Mouse (Mus musculus) adrenal gland, postnatal 14 days (tissue): ENCODE measurements at regions not wholly inside any gene's neighbourhood (a gene's known extent, or its start where the extent isn't known, plus 50 kb on each side); places are given as distances from the start of the nearest gene placed in this dataset.
A peak's percentile ranks its signal among the peaks of the same experiment; 100 is the strongest.

ENCODE experiments used
- DNase-seq: peaks from one replicate; pipeline ENCODE4 v3.0.0; 2021; ENCODE audit warnings: mixed read lengths

DNA sequence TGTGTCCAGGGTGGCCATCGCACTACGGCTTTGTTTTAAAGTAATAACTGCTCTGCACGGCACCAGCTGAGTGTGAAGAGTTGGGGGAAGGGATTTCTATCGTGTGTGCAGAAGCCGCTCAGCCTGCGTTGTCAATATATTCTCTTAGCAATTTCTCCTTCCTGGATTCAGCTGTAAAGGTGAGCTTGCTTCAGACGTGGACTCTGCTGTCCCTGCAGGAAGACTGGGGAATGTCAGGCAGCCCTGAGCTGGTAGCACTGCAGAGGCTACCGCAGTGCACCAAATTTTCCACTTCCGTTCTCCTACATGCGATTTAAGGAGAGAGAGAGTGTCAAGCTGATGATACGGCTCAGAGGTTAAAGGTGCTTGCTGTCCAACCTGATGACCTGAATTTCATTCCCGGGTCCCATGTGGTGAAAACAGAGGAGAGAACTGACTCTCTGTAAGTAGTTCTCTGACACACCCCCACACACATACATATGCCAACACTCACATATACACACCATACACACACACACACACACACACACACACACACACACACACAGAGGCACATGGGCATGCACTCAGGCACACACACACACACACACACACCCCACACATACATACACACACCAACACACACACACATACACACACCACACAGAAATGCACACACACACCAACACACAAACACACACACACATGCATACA, 59.9 kb upstream of the Prelid3b start:
- peak; percentile 47 for DNase-seq

DNA sequence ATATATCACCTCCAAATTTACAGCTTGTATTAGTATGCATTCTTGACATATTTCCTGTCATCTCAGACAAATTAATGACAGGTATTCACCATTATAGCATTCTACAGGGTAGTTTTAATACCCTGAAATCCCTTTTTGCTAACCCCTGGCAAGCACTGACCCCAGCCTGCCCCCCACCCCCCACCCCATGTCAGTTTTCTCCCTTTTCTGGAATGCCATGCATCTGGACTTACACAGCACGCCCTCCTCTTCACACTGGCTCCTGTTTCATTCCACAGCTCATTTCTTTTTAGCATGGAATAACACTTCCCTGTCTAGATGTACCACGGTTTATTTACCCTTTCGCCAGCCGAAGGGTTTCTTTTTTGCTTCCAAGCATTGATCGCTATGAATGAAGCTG, 67.8 kb upstream of the Prelid3b start:
- DNase-seq = no peak

DNA sequence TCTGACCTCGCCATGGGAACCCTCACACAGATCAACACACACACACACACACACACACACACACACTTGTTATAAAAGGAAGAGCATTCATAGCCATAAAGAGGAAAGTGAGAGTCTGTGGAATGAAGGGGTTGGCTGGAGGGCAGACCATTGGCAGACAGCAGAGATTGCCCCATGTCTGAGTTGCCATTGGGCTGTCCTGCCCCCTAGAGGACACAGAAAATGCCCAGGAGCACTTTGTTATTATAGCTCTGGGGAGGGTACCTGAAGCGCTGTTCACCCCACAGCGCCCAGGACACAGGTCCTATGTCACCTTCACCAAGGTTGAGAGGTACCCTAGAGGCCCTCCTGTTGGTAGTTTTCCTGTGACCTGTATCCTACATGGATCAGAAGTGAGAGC, 74.3 kb upstream of the Prelid3b start:
- DNase-seq = peak; percentile 62

DNA sequence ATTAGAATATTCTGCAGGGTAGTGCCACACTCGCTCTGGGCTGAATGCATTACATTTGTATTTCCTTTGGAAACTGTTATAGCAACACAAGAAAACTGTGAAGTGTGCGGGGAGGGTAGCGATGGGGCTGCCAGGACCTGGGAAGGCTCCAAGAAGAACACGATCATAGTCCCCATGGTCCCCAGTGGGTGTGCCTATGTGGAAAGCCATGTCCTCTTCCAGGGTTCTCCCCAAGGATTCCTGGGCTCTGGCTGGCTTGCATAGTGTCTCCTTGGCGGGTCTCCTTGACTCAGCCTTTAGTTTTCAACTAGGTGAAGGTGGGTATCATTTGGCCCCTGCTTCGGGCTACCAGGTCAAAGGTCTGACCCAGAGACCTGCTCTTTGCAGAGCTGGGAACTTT, 74.8 kb upstream of the Prelid3b start:
- DNase-seq = peak; percentile 70

DNA sequence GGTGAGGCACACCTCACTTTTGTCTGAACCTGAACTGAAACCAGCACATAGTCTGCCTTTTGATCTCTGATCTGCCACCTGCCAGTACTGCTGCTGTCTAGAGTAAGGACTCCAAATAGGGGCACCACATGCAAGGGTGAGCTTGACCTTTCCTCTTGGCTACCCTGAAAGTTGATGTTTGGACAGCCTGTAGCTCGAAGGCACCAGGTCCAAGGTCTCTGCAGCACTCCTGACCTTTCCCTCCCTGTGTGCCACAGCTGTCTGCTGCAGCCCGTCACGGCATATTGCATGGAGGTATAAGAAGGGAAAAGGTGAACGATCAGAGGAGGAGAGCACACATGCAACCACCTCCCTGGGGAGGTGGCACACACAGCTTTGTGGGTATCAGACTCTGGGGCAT, 75.9 kb upstream of the Prelid3b start:
- DNase-seq = peak; percentile 47

DNA sequence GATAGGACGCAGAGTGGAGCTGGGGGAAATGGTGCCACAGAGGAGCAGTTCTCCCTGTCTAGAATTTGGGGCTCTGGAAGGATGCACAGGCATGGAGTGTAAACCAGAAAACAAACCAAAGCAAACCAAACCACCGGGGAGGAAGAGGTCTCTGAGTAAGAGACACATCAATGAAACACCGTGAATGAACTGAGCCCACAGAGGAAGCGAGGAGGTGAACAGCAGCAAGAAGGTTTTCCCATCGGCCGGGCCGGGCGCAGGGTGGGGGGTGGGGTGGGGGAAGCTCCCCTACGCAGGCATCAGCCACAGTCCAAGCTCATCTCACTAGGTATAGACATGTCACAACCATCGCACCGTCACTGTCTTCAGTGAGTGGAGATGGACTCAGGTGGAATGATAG, 82.9 kb upstream of the Prelid3b start:
- DNase-seq = no peak

DNA sequence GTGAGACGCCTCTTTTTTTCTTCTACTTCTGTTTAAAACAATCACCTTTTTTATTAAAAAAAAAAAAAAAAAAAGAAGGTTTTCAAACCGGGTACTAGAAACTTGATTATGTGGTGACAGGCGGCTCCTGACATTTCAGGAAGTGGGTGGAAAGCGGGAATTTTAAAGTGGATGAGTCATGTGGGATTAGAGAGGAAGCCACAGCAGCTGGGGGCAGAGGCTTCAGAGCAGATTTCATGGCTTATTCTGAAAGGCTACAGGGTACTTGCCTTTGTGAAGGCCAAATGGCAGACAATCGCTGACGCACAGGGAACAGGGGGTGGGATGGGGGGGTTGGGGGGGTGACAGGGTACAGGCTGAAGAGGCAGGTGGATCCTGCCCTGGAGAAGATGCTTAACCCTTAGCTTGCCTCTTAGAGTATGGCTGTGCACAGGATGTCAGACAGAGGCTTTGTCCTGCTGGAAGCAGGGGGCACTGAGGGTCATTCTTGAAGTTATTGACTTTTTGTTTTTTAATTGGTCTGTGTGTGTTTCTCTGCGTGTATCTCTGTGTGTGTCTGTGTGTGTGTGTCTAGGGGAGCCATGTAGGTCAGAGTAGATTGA, 81.4 kb upstream of the Zfp831 start:
- DNase-seq = peak; percentile 53

DNA sequence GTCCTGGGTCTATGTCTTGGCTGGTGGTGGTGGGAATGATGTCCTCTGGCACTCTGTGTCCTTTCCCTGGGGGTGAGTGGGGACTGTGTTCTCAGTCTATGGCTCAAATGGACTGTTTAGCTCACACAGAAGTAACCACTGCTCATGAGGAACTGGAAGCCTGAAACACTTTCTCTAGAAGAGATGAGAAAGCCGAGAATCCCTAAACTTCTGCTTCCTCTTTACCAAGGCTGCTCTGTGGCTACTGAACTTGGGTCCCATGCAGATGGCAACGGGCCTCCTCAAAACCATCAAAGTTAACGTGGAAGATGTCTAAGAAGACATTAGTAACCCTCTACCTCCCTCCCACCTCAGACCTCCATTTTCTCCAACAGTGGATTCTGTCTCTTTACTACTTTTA, 79.4 kb upstream of the Zfp831 start:
- no peak for DNase-seq

DNA sequence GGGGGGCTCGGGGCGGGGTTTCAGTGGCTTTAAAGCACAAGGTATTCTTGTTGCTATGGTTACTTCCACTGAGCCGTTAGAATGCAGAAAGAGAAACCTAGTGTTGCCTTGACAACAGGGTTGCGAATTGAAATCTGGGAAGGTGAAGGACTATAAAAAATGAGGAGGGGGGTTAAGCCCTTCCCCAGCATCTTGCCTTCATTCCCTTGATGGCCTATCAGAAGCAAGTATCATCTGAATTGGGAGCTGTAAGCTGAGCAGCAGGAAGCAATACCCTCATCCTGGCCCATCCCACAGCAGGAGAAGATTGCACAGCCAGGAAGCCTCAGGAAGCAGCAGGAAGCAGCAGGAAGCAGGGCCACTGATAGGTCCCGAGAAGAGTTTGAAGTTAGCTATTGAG, 78.5 kb upstream of the Zfp831 start:
- no peak for DNase-seq

DNA sequence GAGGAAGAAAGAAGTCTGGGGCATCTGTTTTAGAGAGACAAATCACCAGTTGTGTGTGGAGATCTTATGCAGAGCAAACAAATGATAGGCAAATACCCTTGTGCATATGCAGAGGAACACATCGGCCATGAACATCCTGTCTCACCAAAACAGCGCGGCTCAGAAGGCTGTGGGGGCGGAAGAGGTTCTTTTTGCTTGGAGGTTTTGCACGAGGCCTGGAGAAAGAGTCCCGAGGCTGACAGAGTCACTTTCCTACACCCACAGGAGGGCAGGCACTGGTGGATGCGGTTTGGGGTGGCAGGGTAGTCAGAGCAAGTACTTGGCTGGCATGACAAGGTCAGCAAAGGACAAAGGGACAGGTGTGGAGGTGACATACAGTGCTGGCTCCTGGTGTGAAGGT, 77.4 kb upstream of the Zfp831 start:
- no peak for DNase-seq

DNA sequence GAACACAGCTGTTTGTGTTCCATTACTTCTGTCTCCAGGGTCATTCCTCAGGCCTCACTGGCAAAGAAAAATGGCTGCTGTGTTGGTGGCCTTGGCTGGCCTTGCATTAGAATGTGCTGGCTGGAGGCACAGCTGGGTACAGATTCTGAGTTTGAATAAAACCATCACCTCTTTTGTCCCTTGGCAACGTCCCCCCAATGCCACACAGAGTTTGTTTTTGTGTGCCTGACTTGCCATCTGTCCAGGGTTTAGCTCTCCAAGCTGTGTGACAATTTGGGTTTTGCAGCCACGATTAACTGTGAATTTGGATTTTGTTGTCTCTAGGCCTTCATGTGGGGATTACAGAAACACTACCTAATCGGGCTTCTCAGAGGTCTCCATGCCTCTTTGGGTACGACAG, 76.6 kb upstream of the Zfp831 start:
- no peak for DNase-seq

DNA sequence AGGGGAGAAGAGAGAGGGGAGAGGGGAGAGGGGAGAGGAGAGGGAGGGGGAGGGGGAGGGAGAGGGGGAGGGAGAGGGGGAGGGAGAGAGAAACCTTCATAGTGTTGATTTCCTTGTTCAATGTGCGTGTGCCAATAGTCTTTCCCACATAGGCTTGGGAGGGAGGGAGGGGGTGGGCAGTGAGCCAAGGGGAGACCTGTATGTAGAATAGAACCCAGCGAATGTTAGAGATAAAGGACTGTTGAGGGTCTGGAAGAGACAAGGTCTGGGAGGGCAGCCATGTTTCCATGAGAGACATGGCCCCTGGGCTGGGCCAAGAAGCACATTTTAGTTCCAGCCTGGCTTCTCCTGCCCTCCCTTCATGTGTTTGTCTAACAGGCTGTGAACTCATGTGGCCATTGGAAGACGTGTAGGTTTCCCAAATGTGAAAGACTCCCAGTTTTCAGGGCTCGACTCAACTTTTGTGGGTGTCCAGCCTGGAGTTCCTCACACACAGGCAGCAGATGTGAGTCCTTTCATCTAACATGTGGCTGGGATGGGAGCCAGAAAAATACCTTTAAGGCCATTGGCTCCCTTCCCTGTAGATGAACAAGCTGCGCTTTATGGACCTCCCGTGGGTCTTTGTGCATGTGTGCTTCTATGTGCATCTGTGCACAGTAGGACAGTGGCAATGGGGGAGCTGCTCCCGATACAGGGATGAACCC, 68.4 kb upstream of the Zfp831 start:
- no peak for DNase-seq

DNA sequence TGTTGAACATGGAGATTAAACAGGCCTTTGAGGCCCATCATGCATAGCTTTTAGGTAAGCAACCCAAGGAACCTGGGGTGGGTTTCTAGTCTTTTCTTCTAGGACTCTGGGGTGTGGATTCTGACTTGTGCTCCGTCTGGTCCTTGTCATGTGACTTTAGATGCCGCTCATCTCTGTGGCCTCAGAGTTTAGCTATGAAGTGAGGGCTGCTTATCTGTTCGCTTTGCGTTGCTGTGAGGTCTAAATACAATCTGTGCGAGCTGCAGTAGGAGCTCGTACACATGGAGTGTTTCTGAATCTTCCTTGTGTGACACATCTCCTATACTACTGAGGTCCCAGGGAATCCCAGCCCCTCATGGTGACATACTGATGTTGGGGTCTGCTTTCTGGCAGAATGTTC, 67.8 kb upstream of the Zfp831 start:
- DNase-seq = no peak

DNA sequence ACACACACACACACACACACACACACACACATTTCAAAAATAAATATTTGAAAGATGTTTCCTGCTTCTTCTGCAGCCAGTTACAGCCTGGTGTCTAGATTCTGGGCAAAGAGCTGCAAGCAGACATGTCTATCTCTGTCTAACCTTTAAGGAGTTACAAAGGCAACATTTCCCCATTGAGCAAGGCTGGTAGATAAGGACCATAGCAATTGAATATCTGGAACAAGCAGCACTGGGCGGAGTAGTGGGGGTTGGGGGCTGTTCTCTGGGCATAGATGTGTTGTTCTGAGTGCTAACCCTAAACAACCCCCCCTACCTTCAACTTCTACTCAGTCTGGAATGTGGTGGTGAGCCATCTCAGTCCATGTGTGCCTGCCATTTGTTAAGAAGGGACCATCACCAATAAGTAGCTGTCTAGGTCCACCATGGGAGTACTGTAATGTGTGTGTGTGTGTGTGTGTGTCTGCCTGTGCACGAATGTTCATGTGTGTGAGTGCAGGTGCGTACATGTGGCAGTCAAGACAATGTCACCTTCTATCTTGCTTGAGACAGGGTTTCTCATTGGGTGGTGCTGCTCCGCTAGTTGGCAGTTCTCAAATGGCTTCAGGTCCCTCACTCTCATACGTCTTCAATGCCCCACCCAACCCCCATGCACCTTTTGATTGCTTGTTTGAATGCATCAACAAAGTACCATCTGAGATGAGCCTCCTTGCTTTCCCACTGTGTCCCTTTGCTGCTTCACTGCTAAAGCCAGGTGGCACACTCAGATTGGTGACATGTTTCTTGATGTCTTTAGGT, 62.2 kb upstream of the Zfp831 start:
- DNase-seq = no peak

DNA sequence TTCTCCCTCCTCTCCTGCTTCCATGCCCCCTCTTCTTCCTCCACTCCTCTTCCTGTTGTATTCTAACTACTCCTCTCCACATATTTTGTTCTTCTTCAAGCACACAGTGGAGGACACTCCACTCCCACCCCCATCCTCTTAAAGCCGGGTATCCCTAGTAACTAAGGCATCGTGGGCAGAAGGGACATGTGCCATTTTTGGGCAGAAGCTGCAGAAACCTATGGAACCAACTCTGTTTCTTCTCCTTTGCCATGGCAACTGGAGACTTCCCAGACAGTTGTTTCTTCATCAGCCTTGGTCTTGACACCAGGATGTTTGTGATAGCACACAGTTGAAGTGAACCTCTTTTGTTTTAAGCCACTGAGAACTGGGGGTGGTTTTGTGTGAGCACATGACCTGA, 59.1 kb upstream of the Zfp831 start:
- no peak for DNase-seq
